Mouse (Mus musculus): ENCODE measurements at regions not wholly inside any gene's neighbourhood (a gene's known extent, or its start where the extent isn't known, plus 50 kb on each side); places are given as distances from the start of the nearest gene placed in this dataset.
"Not testable (repeated sequence)": the region's sequence is repeated elsewhere in the genome, so short reads cannot be mapped to it uniquely, and the experiment has no call there.

DNA sequence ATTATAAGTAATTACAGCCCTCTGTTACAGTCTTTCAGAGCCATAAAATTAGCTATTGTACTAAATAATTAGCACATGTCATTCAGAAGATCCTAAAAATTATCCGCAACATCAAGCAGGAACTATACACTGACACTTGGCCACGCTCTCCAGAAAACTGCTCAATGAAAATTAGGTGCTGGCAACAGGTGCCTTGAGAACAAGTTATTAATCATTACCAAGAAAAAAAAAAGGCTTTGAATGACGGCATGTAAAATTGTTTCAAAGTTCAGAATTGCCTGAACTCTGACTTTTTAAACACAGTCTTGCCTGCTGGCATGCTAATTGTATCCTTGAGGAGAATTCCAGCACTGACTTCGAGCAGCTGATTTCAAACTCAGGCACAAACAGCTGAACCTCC, 316.6 kb downstream of the Vrk1 start:
- H3K4me1 ChIP-seq (replicated peaks), result no peaks in the 10 kb centered on the region
- peaks cover 8% of the 10 kb centered on the region; the same call in 1 of the 2 replicates for H3K9me3 ChIP-seq
- no peaks in the 10 kb centered on the region for H3K36me3 ChIP-seq
- H3K27ac ChIP-seq, result no peak overlapping the region
- no peak overlapping the region for H3K4me3 ChIP-seq
- no peak for DNase-seq (ENCODE audit: low spot score)
- H3K27me3 ChIP-seq (ENCODE audit: insufficient read depth, poor library complexity, severe bottlenecking), result peaks cover 53% of the 10 kb centered on the region
- WGBS, result 50% methylated on average over 4 of the region's 4 CpGs

DNA sequence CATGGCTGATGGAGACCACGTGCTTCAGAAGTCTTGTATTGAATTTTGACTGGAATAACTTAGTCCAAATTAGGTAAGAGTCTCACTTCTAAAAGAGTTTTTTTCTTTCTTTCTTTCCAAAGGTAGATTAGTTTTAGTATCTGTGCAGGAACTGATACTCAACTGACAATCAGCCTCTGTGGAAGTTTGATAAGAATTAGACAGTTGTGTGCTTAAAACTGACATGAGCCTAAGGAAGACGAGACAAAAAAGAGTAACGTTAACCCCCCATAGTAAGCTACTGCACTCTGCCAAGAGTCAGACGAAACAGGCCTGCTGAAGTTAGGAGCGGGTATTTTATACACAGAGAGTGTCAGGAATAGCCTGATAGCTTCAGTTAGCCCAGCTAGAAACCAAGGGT, 317.3 kb downstream of the Vrk1 start:
- peaks cover 10% of the 10 kb centered on the region; the same call in 1 of the 2 replicates for H3K9me3 ChIP-seq
- peaks cover 46% of the 10 kb centered on the region for H3K27me3 ChIP-seq (ENCODE audit: insufficient read depth, poor library complexity, severe bottlenecking)
- no peaks in the 10 kb centered on the region for H3K36me3 ChIP-seq
- WGBS, result 83% methylated on average over 5 of the region's 5 CpGs
- no peak overlapping the region for H3K4me3 ChIP-seq
- no peaks in the 10 kb centered on the region for H3K4me1 ChIP-seq (replicated peaks)
- H3K27ac ChIP-seq, result no peak overlapping the region
- DNase-seq (ENCODE audit: low spot score), result no peak

- DNase-seq (ENCODE audit: low spot score), result no peak
Measured at GRCm38 (mm10) chr12:106357867-106358266, 347.8 kb downstream of the Vrk1 start.

GRCm38 (mm10) chr12:106361646-106362045, 351.6 kb downstream of the Vrk1 start:
- 81% methylated on average over 7 of the region's 7 CpGs for WGBS
- DNase-seq (ENCODE audit: low spot score); H3K9me3 ChIP-seq; H3K27me3 ChIP-seq (ENCODE audit: insufficient read depth, poor library complexity, severe bottlenecking); H3K4me3 ChIP-seq; H3K36me3 ChIP-seq; H3K27ac ChIP-seq: not testable (repeated sequence)
- H3K4me1 ChIP-seq (replicated peaks), result peaks cover 22% of the 10 kb centered on the region; the same call in 1 of the 2 replicates

More at GRCm38 (mm10) chr12:106357867-106358266, 347.8 kb downstream of the Vrk1 start:
- WGBS, result 72% methylated on average over 9 of the region's 9 CpGs
- Histone ChIP-seq H3K4me3 (no peak overlapping the region), H3K4me1 (replicated peaks) (peaks cover 17% of the 10 kb centered on the region; the same call in 1 of the 2 replicates), H3K27ac (no peak overlapping the region), H3K9me3 (no peaks in the 10 kb centered on the region), H3K27me3 (ENCODE audit: insufficient read depth, poor library complexity, severe bottlenecking) (no peaks in the 10 kb centered on the region), H3K36me3 (no peaks in the 10 kb centered on the region)

DNA sequence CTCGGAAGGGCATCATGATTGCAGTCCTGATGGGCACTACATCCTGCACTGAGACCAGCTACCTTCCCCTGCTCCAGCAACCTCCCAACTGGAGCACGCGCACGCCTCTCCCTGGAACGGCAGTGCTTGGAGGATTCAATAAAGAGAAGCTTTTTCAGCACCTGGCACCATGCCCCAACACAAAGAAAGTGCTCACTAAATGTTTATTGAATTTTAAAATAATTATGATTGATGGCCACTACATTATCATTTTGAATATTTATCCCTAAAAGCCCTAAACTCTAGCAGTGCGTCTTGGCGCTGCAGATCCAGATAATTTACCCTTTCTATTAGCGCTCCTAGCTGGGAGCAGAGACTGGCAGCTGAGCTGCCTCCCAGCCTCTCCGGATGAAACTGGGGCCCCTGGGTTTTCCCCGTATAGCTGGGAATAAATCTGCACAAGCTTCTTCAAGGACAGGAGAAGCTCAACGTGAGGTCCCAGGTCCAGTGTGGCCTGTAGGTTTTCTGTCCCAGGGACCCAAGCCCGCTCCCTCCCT, 364.9 kb downstream of the Vrk1 start:
- no peaks in the 10 kb centered on the region for H3K36me3 ChIP-seq
- H3K4me1 ChIP-seq (replicated peaks), result peaks cover 14% of the 10 kb centered on the region
- DNase-seq (ENCODE audit: low spot score), result no peak
- no peaks in the 10 kb centered on the region for H3K27me3 ChIP-seq (ENCODE audit: insufficient read depth, poor library complexity, severe bottlenecking)
- 73% methylated on average over 12 of the region's 12 CpGs for WGBS
- H3K4me3 ChIP-seq, result no peak overlapping the region
- H3K27ac ChIP-seq, result no peak overlapping the region
- no peaks in the 10 kb centered on the region for H3K9me3 ChIP-seq

- whole genome bisulfite sequencing, result 88% methylated on average over 13 of the region's 13 CpGs
Measured at GRCm38 (mm10) chr12:106375886-106376285, 365.9 kb downstream of the Vrk1 start.

GRCm38 (mm10) chr12:106376783-106377182, 366.8 kb downstream of the Vrk1 start:
- Histone ChIP-seq H3K27ac (no peak overlapping the region), H3K4me3 (no peak overlapping the region), H3K9me3 (no peaks in the 10 kb centered on the region), H3K36me3 (no peaks in the 10 kb centered on the region), H3K4me1 (replicated peaks) (peaks cover 24% of the 10 kb centered on the region), H3K27me3 (ENCODE audit: insufficient read depth, poor library complexity, severe bottlenecking) (peaks cover 8% of the 10 kb centered on the region; the same call in 1 of the 2 replicates)
- WGBS, result 90% methylated on average over 12 of the region's 12 CpGs
- no peak for DNase-seq (ENCODE audit: low spot score)

More at GRCm38 (mm10) chr12:106375886-106376285, 365.9 kb downstream of the Vrk1 start:
- Histone ChIP-seq H3K9me3 (no peaks in the 10 kb centered on the region), H3K4me3 (no peak overlapping the region), H3K27ac (no peak overlapping the region), H3K36me3 (no peaks in the 10 kb centered on the region), H3K27me3 (ENCODE audit: insufficient read depth, poor library complexity, severe bottlenecking) (peaks cover 1% of the 10 kb centered on the region; the same call in 1 of the 2 replicates), H3K4me1 (replicated peaks) (peaks cover 15% of the 10 kb centered on the region)
- no peak for DNase-seq (ENCODE audit: low spot score)

GRCm38 (mm10) chr12:106377281-106377680, 367.3 kb downstream of the Vrk1 start:
- H3K27ac ChIP-seq, result no peak overlapping the region
- peaks cover 8% of the 10 kb centered on the region; the same call in 1 of the 2 replicates for H3K27me3 ChIP-seq (ENCODE audit: insufficient read depth, poor library complexity, severe bottlenecking)
- peaks cover 26% of the 10 kb centered on the region for H3K4me1 ChIP-seq (replicated peaks)
- H3K9me3 ChIP-seq, result no peaks in the 10 kb centered on the region
- no peak for DNase-seq (ENCODE audit: low spot score)
- H3K36me3 ChIP-seq, result no peaks in the 10 kb centered on the region
- WGBS, result 96% methylated on average over 1 of the region's 1 CpGs
- no peak overlapping the region for H3K4me3 ChIP-seq

- Histone ChIP-seq H3K36me3 (no peaks in the 10 kb centered on the region), H3K9me3 (no peaks in the 10 kb centered on the region), H3K27ac (no peak overlapping the region), H3K27me3 (ENCODE audit: insufficient read depth, poor library complexity, severe bottlenecking) (peaks cover 8% of the 10 kb centered on the region; the same call in 1 of the 2 replicates), H3K4me3 (no peak overlapping the region), H3K4me1 (replicated peaks) (peaks cover 26% of the 10 kb centered on the region)
- DNase-seq (ENCODE audit: low spot score), result no peak
- WGBS, result 75% methylated on average over 5 of the region's 5 CpGs
Measured at GRCm38 (mm10) chr12:106377761-106378160, 367.7 kb downstream of the Vrk1 start.

- Histone ChIP-seq H3K4me1 (replicated peaks) (peaks cover 26% of the 10 kb centered on the region), H3K36me3 (no peaks in the 10 kb centered on the region), H3K27ac (peak overlapping the region; percentile 84), H3K27me3 (ENCODE audit: insufficient read depth, poor library complexity, severe bottlenecking) (peaks cover 8% of the 10 kb centered on the region; the same call in 1 of the 2 replicates), H3K4me3 (peak overlapping the region; percentile 50), H3K9me3 (no peaks in the 10 kb centered on the region)
- DNase-seq (ENCODE audit: low spot score), result peak; percentile 55
- WGBS, result 19% methylated on average over 19 of the region's 19 CpGs
Measured at GRCm38 (mm10) chr12:106378303-106379075, 368.5 kb downstream of the Vrk1 start.

GRCm38 (mm10) chr12:106379151-106379594, 369.1 kb downstream of the Vrk1 start:
- Histone ChIP-seq H3K9me3 (no peaks in the 10 kb centered on the region), H3K27ac (peak overlapping the region; percentile 84), H3K27me3 (ENCODE audit: insufficient read depth, poor library complexity, severe bottlenecking) (peaks cover 8% of the 10 kb centered on the region; the same call in 1 of the 2 replicates), H3K4me1 (replicated peaks) (peaks cover 26% of the 10 kb centered on the region), H3K36me3 (no peaks in the 10 kb centered on the region), H3K4me3 (peak overlapping the region; percentile 50)
- WGBS, result 3% methylated on average over 14 of the region's 14 CpGs
- DNase-seq (ENCODE audit: low spot score), result peak; percentile 70

- Histone ChIP-seq H3K27me3 (ENCODE audit: insufficient read depth, poor library complexity, severe bottlenecking) (peaks cover 8% of the 10 kb centered on the region; the same call in 1 of the 2 replicates), H3K36me3 (no peaks in the 10 kb centered on the region), H3K4me1 (replicated peaks) (peaks cover 26% of the 10 kb centered on the region), H3K9me3 (no peaks in the 10 kb centered on the region), H3K27ac (no peak overlapping the region), H3K4me3 (no peak overlapping the region)
- 68% methylated on average over 14 of the region's 14 CpGs for WGBS
- peak; percentile 20 for DNase-seq (ENCODE audit: low spot score)
Measured at GRCm38 (mm10) chr12:106379779-106380178, 369.8 kb downstream of the Vrk1 start.

DNA sequence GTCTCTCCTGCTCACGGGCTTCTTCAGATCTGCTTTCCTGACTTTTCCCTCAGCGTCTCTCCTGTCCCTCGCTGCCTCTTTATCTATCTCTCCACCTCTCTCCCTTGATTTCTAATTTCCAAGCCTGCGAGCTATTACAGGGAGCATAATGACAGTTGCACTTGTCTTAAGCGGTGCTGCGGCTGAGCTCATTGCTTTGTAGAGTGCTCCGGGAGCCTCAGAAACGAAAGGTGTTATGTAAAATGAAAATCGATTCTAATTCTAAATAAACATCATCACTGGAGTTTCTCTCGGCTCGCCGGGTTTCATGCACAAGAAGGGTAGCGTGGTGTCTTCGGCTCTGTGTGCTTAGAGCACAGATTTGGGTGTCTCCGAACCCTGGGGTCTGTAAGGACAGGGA, 371.8 kb downstream of the Vrk1 start:
- Histone ChIP-seq H3K9me3 (no peaks in the 10 kb centered on the region), H3K36me3 (no peaks in the 10 kb centered on the region), H3K4me1 (replicated peaks) (peaks cover 26% of the 10 kb centered on the region), H3K4me3 (no peak overlapping the region), H3K27ac (peak overlapping the region; percentile 23; the same call in 1 of the 2 replicates), H3K27me3 (ENCODE audit: insufficient read depth, poor library complexity, severe bottlenecking) (peaks cover 8% of the 10 kb centered on the region; the same call in 1 of the 2 replicates)
- 82% methylated on average over 15 of the region's 15 CpGs for WGBS
- DNase-seq (ENCODE audit: low spot score), result no peak

Measured in hindbrain, embryonic 10.5 days (tissue).